In the genomic region with DNA sequence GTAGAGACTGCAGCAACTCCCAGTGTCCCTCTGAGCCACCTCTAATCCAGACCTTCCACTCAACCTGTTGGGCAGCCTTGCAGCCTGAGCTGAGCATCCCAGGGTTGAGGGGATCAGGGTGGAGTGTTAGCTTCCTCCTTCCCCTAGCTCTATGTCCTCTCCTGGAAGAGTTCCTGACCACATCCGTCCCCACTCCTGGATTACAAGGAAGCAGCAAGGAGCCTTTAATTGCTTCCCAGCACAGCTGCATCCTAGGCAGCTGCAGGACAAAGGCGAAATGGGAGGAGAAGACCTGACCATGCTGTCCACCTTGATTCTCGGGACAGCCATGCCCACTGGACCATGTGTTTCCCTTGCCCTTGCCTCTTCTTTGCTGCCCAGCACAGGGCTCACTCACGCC, we compare ENCODE assay signal across 8 mouse cellular contexts. TPM values are rescaled to one million over a fixed set of nuclear protein-coding genes. Genes with fewer than 3 reads are reported as not detected.
DNase-seq lines count a peak whose midpoint lies in the region; ATAC-seq and TF ChIP-seq lines count a peak whose summit lies in the region.
"Had no signal": no experiment of that assay in that cellular context is flagged by ENCODE, and none has a peak within 500 bp of the region (broad histone marks: within the 10 kb centered on the region; RNA-seq: fewer than 3 reads in every experiment).

No protein-coding gene starts in this region.

- H3K36me3 ChIP-seq in lung, embryonic 14.5 days (ENCODE audit: insufficient read depth) = no peaks in the 10 kb centered on the region
- H3K36me3 ChIP-seq in forebrain, embryonic 15.5 days = no peaks in the 10 kb centered on the region
- H3K36me3 ChIP-seq in intestine, postnatal 0 days (ENCODE audit: control insufficient read depth, insufficient read depth) = no peaks in the 10 kb centered on the region
- H3K36me3 ChIP-seq in small intestine, adult 2 months (ENCODE audit: control insufficient read depth, insufficient read depth, low read length) = no peaks in the 10 kb centered on the region

- DNase-seq in lung, embryonic 14.5 days = no peak
- no peak for DNase-seq in lung, postnatal 25 days (ENCODE audit: low spot score)
- no peak for DNase-seq in right cerebral cortex, postnatal 4 days
- DNase-seq: thymus, postnatal 4 days had no signal

- peak overlapping the region; percentile 15; the same call in 1 of the 2 replicates for H3K9ac ChIP-seq in lung, embryonic 14.5 days
- 0 out of 2 replicates have a peak overlapping the region, but pooled peaks have one; percentile 30 for H3K9ac ChIP-seq in forebrain, embryonic 15.5 days (replicated peaks)
- no peak overlapping the region for H3K9ac ChIP-seq in intestine, postnatal 0 days (ENCODE audit: low read depth, low read length)

- H3K4me2 ChIP-seq in lung, embryonic 14.5 days = peak overlapping the region; percentile 18; the same call in 1 of the 2 replicates
- H3K4me2 ChIP-seq in forebrain, embryonic 15.5 days (replicated peaks) = peak overlapping the region; percentile 22
- H3K4me2 ChIP-seq in intestine, postnatal 0 days (replicated peaks; ENCODE audit: low read depth) = no peak overlapping the region

- no peak for ATAC-seq in lung, embryonic 14.5 days (ENCODE audit: insufficient read depth)
- no peak for ATAC-seq in forebrain, embryonic 15.5 days (replicated peaks)
- ATAC-seq in intestine, postnatal 0 days = no peak
- no peak for ATAC-seq in cerebellum, adult (ENCODE audit: insufficient number of reproducible peaks, low FRiP score, low TSS enrichment)

- TF ChIP-seq CTCF in lung, embryonic 14.5 days (IDR thresholded peaks at IDR 0.05; ENCODE audit: low read depth) = no peak
- no peak for TF ChIP-seq CTCF in intestine, postnatal 0 days (IDR thresholded peaks at IDR 0.05; ENCODE audit: low read depth)
- no peak for TF ChIP-seq CTCF in small intestine, adult 2 months (IDR thresholded peaks at IDR 0.05; ENCODE audit: extremely low read depth, insufficient read length, insufficient replicate concordance, low read depth, low read length)

- peaks cover 15% of the 10 kb centered on the region for H3K4me1 ChIP-seq in lung, embryonic 14.5 days (ENCODE audit: insufficient read depth)
- peaks cover 59% of the 10 kb centered on the region for H3K4me1 ChIP-seq in forebrain, embryonic 15.5 days
- peaks cover 38% of the 10 kb centered on the region for H3K4me1 ChIP-seq in intestine, postnatal 0 days (replicated peaks; ENCODE audit: control insufficient read depth, insufficient read depth, low read length)
- H3K4me1 ChIP-seq in small intestine, adult 2 months (ENCODE audit: control insufficient read depth, insufficient read depth, insufficient read length, low read length) = peaks cover 62% of the 10 kb centered on the region

- no peaks in the 10 kb centered on the region for H3K9me3 ChIP-seq in lung, embryonic 14.5 days (ENCODE audit: low read depth, low read length)
- no peaks in the 10 kb centered on the region for H3K9me3 ChIP-seq in forebrain, embryonic 15.5 days
- no peaks in the 10 kb centered on the region for H3K9me3 ChIP-seq in intestine, postnatal 0 days (ENCODE audit: control insufficient read depth)

- H3K4me3 ChIP-seq in lung, embryonic 14.5 days (ENCODE audit: low read depth, low read length) = no peak overlapping the region
- H3K4me3 ChIP-seq in forebrain, embryonic 15.5 days = no peak overlapping the region
- H3K4me3 ChIP-seq in intestine, postnatal 0 days (ENCODE audit: low read depth, low read length) = no peak overlapping the region
- peak overlapping the region; percentile 3; the same call in 1 of the 2 replicates for H3K4me3 ChIP-seq in small intestine, adult 2 months (ENCODE audit: low read depth, low read length)

- peak overlapping the region; percentile 46; the same call in 1 of the 2 replicates for H3K27ac ChIP-seq in lung, embryonic 14.5 days (ENCODE audit: low read depth)
- peak overlapping the region; percentile 69 for H3K27ac ChIP-seq in forebrain, embryonic 15.5 days (replicated peaks)
- H3K27ac ChIP-seq in intestine, postnatal 0 days (ENCODE audit: low read depth, low read length) = peak overlapping the region; percentile 15; the same call in 1 of the 2 replicates
- peak overlapping the region; percentile 32; the same call in 1 of the 2 replicates for H3K27ac ChIP-seq in small intestine, adult 2 months (ENCODE audit: insufficient read depth, low read depth, low read length)

- TF ChIP-seq POLR2A in small intestine, adult 2 months (IDR thresholded peaks at IDR 0.05; ENCODE audit: low read depth, low read length) = no peak

- 41% methylated on average over 4 of the region's 4 CpGs for WGBS in lung, embryonic 14.5 days
- whole genome bisulfite sequencing in forebrain, embryonic 15.5 days = 21% methylated on average over 4 of the region's 4 CpGs
- WGBS in intestine, postnatal 0 days = 45% methylated on average over 4 of the region's 4 CpGs
- WGBS in small intestine, adult 2 months = 21% methylated on average over 4 of the region's 4 CpGs

- peaks cover 38% of the 10 kb centered on the region for H3K27me3 ChIP-seq in lung, embryonic 14.5 days (ENCODE audit: insufficient read depth, low read length)
- H3K27me3 ChIP-seq in forebrain, embryonic 15.5 days = no peaks in the 10 kb centered on the region
- no peaks in the 10 kb centered on the region for H3K27me3 ChIP-seq in intestine, postnatal 0 days (replicated peaks; ENCODE audit: control insufficient read depth, insufficient read depth, low read length)
- H3K27me3 ChIP-seq in small intestine, adult 2 months (ENCODE audit: control insufficient read depth, insufficient read depth, low read length) = no peaks in the 10 kb centered on the region

RNA-seq across cellular contexts. Expression of gene Nrarp, which starts 3.5 kb away (rescaled TPM):
- polyA plus RNA-seq in lung, embryonic 14.5 days (2014; fragmentation: Nextera tagmentation; extraction: Ambion mirVana) = 13.7 and 14.9 TPM in 2 replicates
- polyA plus RNA-seq in forebrain, embryonic 15.5 days (2015; fragmentation: Nextera tagmentation; extraction: Ambion mirVana) = 25.2 and 27.5 TPM in 2 replicates
- 15.9 and 16.5 TPM in 2 replicates for polyA plus RNA-seq in intestine, postnatal 0 days (2015; fragmentation: Nextera tagmentation; extraction: Ambion mirVana)
- polyA plus RNA-seq in small intestine, adult 2 months (2012; rRNA removed) = 24.4 and 39.0 TPM in 2 replicates

RNA-seq across cellular contexts. Expression of gene Tor4a, which starts 19.6 kb away (rescaled TPM):
- 7.5 and 8.2 TPM in 2 replicates for polyA plus RNA-seq in lung, embryonic 14.5 days (2014; fragmentation: Nextera tagmentation; extraction: Ambion mirVana)
- polyA plus RNA-seq in forebrain, embryonic 15.5 days (2015; fragmentation: Nextera tagmentation; extraction: Ambion mirVana) = 1.3 and 1.6 TPM in 2 replicates
- polyA plus RNA-seq in intestine, postnatal 0 days (2015; fragmentation: Nextera tagmentation; extraction: Ambion mirVana) = 12.0 and 12.6 TPM in 2 replicates
- 37.3 and 49.3 TPM in 2 replicates for polyA plus RNA-seq in small intestine, adult 2 months (2012; rRNA removed)

RNA-seq across cellular contexts. Expression of gene Nelfb, which starts 34.2 kb away (rescaled TPM):
- polyA plus RNA-seq in lung, embryonic 14.5 days (2014; fragmentation: Nextera tagmentation; extraction: Ambion mirVana) = 96.6 and 108 TPM in 2 replicates
- polyA plus RNA-seq in forebrain, embryonic 15.5 days (2015; fragmentation: Nextera tagmentation; extraction: Ambion mirVana) = 96.7 and 102 TPM in 2 replicates
- polyA plus RNA-seq in intestine, postnatal 0 days (2015; fragmentation: Nextera tagmentation; extraction: Ambion mirVana) = 41.4 and 45.6 TPM in 2 replicates
- polyA plus RNA-seq in small intestine, adult 2 months (2012; rRNA removed) = 21.8 and 37.2 TPM in 2 replicates

RNA-seq across cellular contexts. Expression of gene Stpg3, which starts 37.4 kb away (rescaled TPM):
- not detected in 2 replicates for polyA plus RNA-seq in lung, embryonic 14.5 days (2014; fragmentation: Nextera tagmentation; extraction: Ambion mirVana)
- not detected in 2 replicates for polyA plus RNA-seq in forebrain, embryonic 15.5 days (2015; fragmentation: Nextera tagmentation; extraction: Ambion mirVana)
- not detected in 2 replicates for polyA plus RNA-seq in intestine, postnatal 0 days (2015; fragmentation: Nextera tagmentation; extraction: Ambion mirVana)
- not detected in 2 replicates for polyA plus RNA-seq in small intestine, adult 2 months (2012; rRNA removed)

RNA-seq across cellular contexts. Expression of gene Fam166a, which starts 41.5 kb away (rescaled TPM):
- polyA plus RNA-seq in lung, embryonic 14.5 days (2014; fragmentation: Nextera tagmentation; extraction: Ambion mirVana) = 0.47 TPM in 1 of 2 replicates, not detected in the other
- 1.2 TPM in 1 of 2 replicates, not detected in the other for polyA plus RNA-seq in forebrain, embryonic 15.5 days (2015; fragmentation: Nextera tagmentation; extraction: Ambion mirVana)
- 0.78 and 1.4 TPM in 2 replicates for polyA plus RNA-seq in intestine, postnatal 0 days (2015; fragmentation: Nextera tagmentation; extraction: Ambion mirVana)
- polyA plus RNA-seq in small intestine, adult 2 months (2012; rRNA removed) = 0.10 TPM in 1 of 2 replicates, not detected in the other

Comparison
In these comparisons a context has a peak if more than half of its experiments do, and no peak if none do; other contexts are left out.
1. H3K27ac ChIP-seq: peak in every context shown above with its lines; median percentile 69 in forebrain, embryonic 15.5 days; 46 in lung, embryonic 14.5 days; 32 in small intestine, adult 2 months; 15 in intestine, postnatal 0 days.